Mouse (Mus musculus): Measurements from ENCODE around the gene Gstt3. TPM values are rescaled to one million over a fixed set of nuclear protein-coding genes. Genes with fewer than 3 reads are reported as not detected.

Gene Gstt3
- total and polyA plus RNA-seq, 2 experiments, result 181 to 198 TPM

GRCm38 (mm10) chr10:75824530-75824929, 43.3 kb upstream of the Gstt3 start:
- no peak for DNase-seq (ENCODE audit: extremely low read depth, low read depth, low spot score)
- H3K27ac ChIP-seq (replicated peaks; ENCODE audit: insufficient read depth, low read depth, low read length), result no peak overlapping the region
- no peak for TF ChIP-seq POLR2A (IDR thresholded peaks at IDR 0.05; ENCODE audit: extremely low read depth, insufficient read depth, low read length)
- peaks cover 7% of the 10 kb centered on the region; the same call in 1 of the 2 replicates for H3K4me1 ChIP-seq (ENCODE audit: control insufficient read depth, insufficient read depth, low read length)
- H3K27me3 ChIP-seq (ENCODE audit: control insufficient read depth, insufficient read depth, low read length), result no peaks in the 10 kb centered on the region
- no peak overlapping the region for H3K9ac ChIP-seq (ENCODE audit: low read depth, low read length)
- 86% methylated on average over 4 of the region's 4 CpGs for WGBS
- H3K4me3 ChIP-seq (ENCODE audit: insufficient read depth, low read depth, low read length), result no peak overlapping the region
- H3K79me2 ChIP-seq (ENCODE audit: control insufficient read depth, insufficient read depth, low read length), result no peaks in the 10 kb centered on the region
- no peaks in the 10 kb centered on the region for H3K36me3 ChIP-seq (ENCODE audit: control insufficient read depth, insufficient read depth, low read length)

GRCm38 (mm10) chr10:75823782-75824181, 42.6 kb upstream of the Gstt3 start:
- Histone ChIP-seq H3K79me2 (ENCODE audit: control insufficient read depth, insufficient read depth, low read length) (no peaks in the 10 kb centered on the region), H3K9ac (ENCODE audit: low read depth, low read length) (no peak overlapping the region), H3K27me3 (ENCODE audit: control insufficient read depth, insufficient read depth, low read length) (no peaks in the 10 kb centered on the region), H3K27ac (replicated peaks; ENCODE audit: insufficient read depth, low read depth, low read length) (no peak overlapping the region), H3K4me1 (ENCODE audit: control insufficient read depth, insufficient read depth, low read length) (peaks cover 7% of the 10 kb centered on the region; the same call in 1 of the 2 replicates), H3K4me3 (ENCODE audit: insufficient read depth, low read depth, low read length) (no peak overlapping the region), H3K36me3 (ENCODE audit: control insufficient read depth, insufficient read depth, low read length) (no peaks in the 10 kb centered on the region)
- WGBS, result 89% methylated on average over 1 of the region's 1 CpGs
- TF ChIP-seq POLR2A (IDR thresholded peaks at IDR 0.05; ENCODE audit: extremely low read depth, insufficient read depth, low read length), result no peak
- TF ChIP-seq CTCF (IDR thresholded peaks at IDR 0.05; ENCODE audit: low read depth, low read length), result no peak
- DNase-seq (ENCODE audit: extremely low read depth, low read depth, low spot score), result no peak

GRCm38 (mm10) chr10:75822443-75822842, 41.2 kb upstream of the Gstt3 start, which contains the start of gene Gstt4:
Gene Gstt4 (minus strand): TSS chr10:75822543.
- Histone ChIP-seq H3K4me3 (ENCODE audit: insufficient read depth, low read depth, low read length) (no peak within 1 kb of the TSS), H3K27ac (replicated peaks; ENCODE audit: insufficient read depth, low read depth, low read length) (no peak within 1 kb of the TSS), H3K27me3 (ENCODE audit: control insufficient read depth, insufficient read depth, low read length) (no peaks in the 10 kb centered on the region), H3K9ac (ENCODE audit: low read depth, low read length) (no peak within 1 kb of the TSS), H3K79me2 (ENCODE audit: control insufficient read depth, insufficient read depth, low read length) (no peaks in the 10 kb centered on the region), H3K4me1 (ENCODE audit: control insufficient read depth, insufficient read depth, low read length) (no peaks in the 10 kb centered on the region), H3K36me3 (ENCODE audit: control insufficient read depth, insufficient read depth, low read length) (no peaks in the 10 kb centered on the region)
- TF ChIP-seq POLR2A (IDR thresholded peaks at IDR 0.05; ENCODE audit: extremely low read depth, insufficient read depth, low read length), result no peak
- WGBS, result 100% methylated on average over 2 of the region's 2 CpGs
- no peak for DNase-seq (ENCODE audit: extremely low read depth, low read depth, low spot score)

DNA sequence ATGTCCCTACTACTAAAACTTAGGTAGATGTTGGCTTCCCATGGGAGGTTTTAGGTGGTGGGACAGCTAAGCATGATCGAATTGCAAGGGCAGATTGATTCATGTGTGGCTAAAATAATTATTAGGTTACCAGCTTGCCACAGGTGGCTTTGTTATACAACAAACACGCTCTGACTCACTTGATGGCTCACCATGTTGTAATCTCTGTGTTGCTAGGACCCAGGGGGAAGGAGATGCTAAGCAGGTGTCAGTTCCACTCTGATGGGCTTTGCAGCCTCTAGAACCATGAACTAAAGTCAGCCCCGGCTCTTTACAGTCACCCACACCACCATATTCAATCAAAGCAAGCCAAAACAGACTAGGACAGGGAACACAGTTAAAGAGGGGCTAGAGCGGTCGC, 38.7 kb upstream of the Gstt3 start:
- no peak overlapping the region for H3K27ac ChIP-seq (replicated peaks; ENCODE audit: insufficient read depth, low read depth, low read length)
- H3K27me3 ChIP-seq (ENCODE audit: control insufficient read depth, insufficient read depth, low read length), result no peaks in the 10 kb centered on the region
- no peak for TF ChIP-seq CTCF (IDR thresholded peaks at IDR 0.05; ENCODE audit: low read depth, low read length)
- TF ChIP-seq POLR2A (IDR thresholded peaks at IDR 0.05; ENCODE audit: extremely low read depth, insufficient read depth, low read length), result no peak
- H3K36me3 ChIP-seq (ENCODE audit: control insufficient read depth, insufficient read depth, low read length), result no peaks in the 10 kb centered on the region
- H3K9ac ChIP-seq (ENCODE audit: low read depth, low read length), result no peak overlapping the region
- 92% methylated on average over 5 of the region's 5 CpGs for WGBS
- H3K4me3 ChIP-seq (ENCODE audit: insufficient read depth, low read depth, low read length), result no peak overlapping the region
- no peaks in the 10 kb centered on the region for H3K79me2 ChIP-seq (ENCODE audit: control insufficient read depth, insufficient read depth, low read length)
- DNase-seq (ENCODE audit: extremely low read depth, low read depth, low spot score), result no peak
- H3K4me1 ChIP-seq (ENCODE audit: control insufficient read depth, insufficient read depth, low read length), result no peaks in the 10 kb centered on the region

DNA sequence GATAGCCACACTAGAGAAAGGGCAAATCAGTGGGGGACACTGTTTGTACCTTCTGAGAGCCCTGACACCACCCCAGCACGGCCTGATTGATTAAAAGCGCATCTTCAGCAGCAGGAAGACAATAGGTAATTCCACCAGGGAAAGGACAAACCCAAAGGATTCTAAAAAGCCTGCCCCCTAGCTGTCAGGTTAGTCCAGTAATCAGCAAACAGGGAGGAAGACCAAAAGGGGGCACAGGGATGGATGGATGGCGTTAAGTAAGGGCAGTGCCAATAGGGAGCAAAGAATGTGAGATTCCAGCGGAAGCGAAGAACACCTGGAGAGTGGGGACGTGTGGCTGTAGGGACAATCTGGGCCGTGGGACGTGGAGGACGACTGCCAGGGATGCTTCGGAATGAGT, 37.4 kb upstream of the Gstt3 start:
- Histone ChIP-seq H3K36me3 (ENCODE audit: control insufficient read depth, insufficient read depth, low read length) (no peaks in the 10 kb centered on the region), H3K79me2 (ENCODE audit: control insufficient read depth, insufficient read depth, low read length) (no peaks in the 10 kb centered on the region), H3K4me1 (ENCODE audit: control insufficient read depth, insufficient read depth, low read length) (no peaks in the 10 kb centered on the region), H3K9ac (ENCODE audit: low read depth, low read length) (no peak overlapping the region), H3K27ac (replicated peaks; ENCODE audit: insufficient read depth, low read depth, low read length) (no peak overlapping the region), H3K4me3 (ENCODE audit: insufficient read depth, low read depth, low read length) (no peak overlapping the region), H3K27me3 (ENCODE audit: control insufficient read depth, insufficient read depth, low read length) (no peaks in the 10 kb centered on the region)
- 73% methylated on average over 10 of the region's 10 CpGs for WGBS
- TF ChIP-seq CTCF (IDR thresholded peaks at IDR 0.05; ENCODE audit: low read depth, low read length), result 0 out of 2 replicates have a peak, but pooled peaks have one; percentile 9
- no peak for TF ChIP-seq POLR2A (IDR thresholded peaks at IDR 0.05; ENCODE audit: extremely low read depth, insufficient read depth, low read length)
- DNase-seq (ENCODE audit: extremely low read depth, low read depth, low spot score), result no peak

GRCm38 (mm10) chr10:75804217-75804616, 23.0 kb upstream of the Gstt3 start:
- H3K79me2 ChIP-seq (ENCODE audit: control insufficient read depth, insufficient read depth, low read length), result no peaks in the 10 kb centered on the region
- TF ChIP-seq CTCF (IDR thresholded peaks at IDR 0.05; ENCODE audit: low read depth, low read length) (no peak), POLR2A (IDR thresholded peaks at IDR 0.05; ENCODE audit: extremely low read depth, insufficient read depth, low read length) (no peak)
- peak; percentile 94 for DNase-seq (ENCODE audit: extremely low read depth, low read depth, low spot score)
- WGBS, result 18% methylated on average over 2 of the region's 2 CpGs
- H3K4me3 ChIP-seq (ENCODE audit: insufficient read depth, low read depth, low read length), result no peak overlapping the region
- 0 out of 2 replicates have a peak overlapping the region, but pooled peaks have one; percentile 25 for H3K27ac ChIP-seq (replicated peaks; ENCODE audit: insufficient read depth, low read depth, low read length)
- H3K4me1 ChIP-seq (ENCODE audit: control insufficient read depth, insufficient read depth, low read length), result peaks cover 9% of the 10 kb centered on the region
- no peak overlapping the region for H3K9ac ChIP-seq (ENCODE audit: low read depth, low read length)
- H3K36me3 ChIP-seq (ENCODE audit: control insufficient read depth, insufficient read depth, low read length), result no peaks in the 10 kb centered on the region
- H3K27me3 ChIP-seq (ENCODE audit: control insufficient read depth, insufficient read depth, low read length), result no peaks in the 10 kb centered on the region

Measured in liver, adult 2 months (tissue).